Mouse (Mus musculus): ENCODE measurements at regions not wholly inside any gene's neighbourhood (a gene's known extent, or its start where the extent isn't known, plus 50 kb on each side); places are given as distances from the start of the nearest gene placed in this dataset.

DNA sequence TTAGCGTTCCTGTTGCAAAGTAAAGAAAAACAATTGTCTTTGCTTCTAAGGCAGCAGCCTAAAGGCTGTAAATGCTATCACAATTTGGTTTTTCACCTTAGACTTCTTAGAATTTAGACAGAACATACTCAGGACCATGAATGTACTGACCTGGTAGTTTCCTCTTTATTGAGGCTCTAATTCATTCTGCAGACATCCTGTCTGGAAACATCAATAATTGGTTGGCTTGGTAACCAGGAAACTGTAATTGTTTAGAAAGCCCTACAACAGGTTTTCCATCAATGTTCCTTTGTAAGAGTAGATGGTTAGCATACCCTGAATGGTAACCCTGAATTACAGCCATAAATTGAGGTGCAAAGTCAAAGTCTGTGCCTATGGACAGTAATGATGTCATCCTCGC lies 67.4 kb upstream of the Prr30 start:
- no peak for DNase-seq (ENCODE audit: low spot score in 2 of 2)

All from natural killer cell, adult 2 months (primary cell).